Mouse (Mus musculus) cerebellum, adult 2 months (tissue): ENCODE data around the gene Tcf12.

Source experiments
- CTCF ChIP-seq: fragments of 200-500 bp; IDR thresholded peaks from 2 replicates; pipeline ENCODE4 v1.5.1; 2011; ENCODE audit warnings: low read depth, mild to moderate bottlenecking, control low read depth, low read length, moderate library complexity, borderline replicate concordance; ENCODE audit not compliant: insufficient read depth
- POLR2A ChIP-seq: fragments of 200-500 bp; IDR thresholded peaks from 2 replicates; pipeline ENCODE4 v1.6.1; 2011; ENCODE audit warnings: low read length, control low read depth, borderline replicate concordance; ENCODE audit not compliant: insufficient read depth

DNA sequence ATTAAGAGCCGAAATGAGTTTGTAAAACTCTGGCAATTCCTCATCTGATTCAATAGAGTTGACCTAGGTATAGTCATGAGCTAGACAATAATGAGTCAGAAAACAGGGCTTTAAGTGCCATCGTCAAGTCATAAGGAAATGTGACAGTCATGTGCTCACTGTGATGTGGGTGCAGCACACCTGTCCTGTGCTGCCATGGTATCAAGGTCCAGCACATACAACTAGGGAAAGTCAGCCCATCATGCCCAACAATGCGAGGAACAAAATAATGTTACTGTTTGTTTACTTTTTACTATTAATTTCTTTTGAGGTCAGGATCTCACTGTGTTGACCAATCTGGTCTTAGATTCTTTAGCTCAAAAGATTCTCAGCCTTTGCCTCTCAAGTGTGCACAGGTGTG, 130.6 kb downstream of the Tcf12 start:
- TF ChIP-seq CTCF (no peak), POLR2A (no peak)
